Mouse (Mus musculus) spleen, adult 2 months (tissue): Measurements from ENCODE around the gene Cdh6.

ENCODE experiments used
- CTCF ChIP-seq: fragments of 200-500 bp; IDR thresholded peaks from 2 replicates; pipeline ENCODE4 v1.5.1; 2011; ENCODE audit warnings: mild to moderate bottlenecking, inconsistent platforms; ENCODE audit not compliant: insufficient read depth, insufficient read length, insufficient replicate concordance; ENCODE audit errors: extremely low read depth
- POLR2A ChIP-seq: fragments of 200-500 bp; IDR thresholded peaks from 2 replicates; pipeline ENCODE4 v1.6.1; 2011; ENCODE audit warnings: low read depth, low read length, inconsistent platforms

GRCm38 (mm10) chr15:13097861-13098260, 75.6 kb downstream of the Cdh6 start:
- TF ChIP-seq CTCF (no peak), POLR2A (no peak)
